Mouse (Mus musculus): Measurements from ENCODE around the gene Mrnip. TPM values are rescaled to one million over a fixed set of nuclear protein-coding genes. Genes with fewer than 3 reads are reported as not detected.
A peak's percentile ranks its signal among the peaks of the same experiment; 100 is the strongest.

Gene Mrnip
- total and polyA plus RNA-seq, 3 experiments: 1.6 to 3.0 (median 1.8) TPM

DNA sequence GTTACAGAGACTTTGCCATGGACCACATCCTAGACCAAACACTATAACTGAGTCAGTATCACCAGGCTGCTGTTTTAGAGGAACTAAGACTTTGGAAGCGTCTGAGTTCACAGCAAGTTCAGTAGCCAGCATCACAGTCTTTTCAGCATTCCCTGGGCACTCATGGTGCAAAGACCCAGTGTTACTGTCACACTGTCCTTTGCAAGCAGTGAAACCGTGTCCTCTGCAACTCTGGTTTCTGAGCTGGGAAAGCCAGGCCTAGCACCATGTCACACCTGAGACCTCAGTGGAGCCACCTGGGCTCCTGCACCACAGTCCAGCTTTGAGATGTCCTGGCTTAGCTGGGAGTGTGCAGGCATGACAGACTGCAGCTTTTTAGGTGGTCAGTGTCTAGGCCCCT, 24.7 kb downstream of the Mrnip start:
- no peak for DNase-seq
- H3K4me1 ChIP-seq (ENCODE audit: control insufficient read depth, insufficient read depth, low read length): no peaks in the 10 kb centered on the region
- no peak overlapping the region for H3K4me3 ChIP-seq
- no peaks in the 10 kb centered on the region for H3K79me2 ChIP-seq (replicated peaks; ENCODE audit: control insufficient read depth, insufficient read depth, low read length)
- intact Hi-C loops (cut with DNase I): no loop called here
- TF ChIP-seq EP300 (IDR thresholded peaks at IDR 0.05; ENCODE audit: insufficient read depth, low read depth, low read length) (no peak), POLR2A (IDR thresholded peaks at IDR 0.05; ENCODE audit: insufficient read depth, low read depth, low read length) (0 out of 2 replicates have a peak, but pooled peaks have one; percentile 31)
- H3K27ac ChIP-seq: no peak overlapping the region
- WGBS: 85% methylated on average over 2 of the region's 2 CpGs
- H3K27me3 ChIP-seq (ENCODE audit: control insufficient read depth, insufficient read depth, low read length): no peaks in the 10 kb centered on the region
- no peak overlapping the region for H3K9ac ChIP-seq (ENCODE audit: low read depth, low read length)
- H3K36me3 ChIP-seq (ENCODE audit: control insufficient read depth, insufficient read depth, low read length): no peaks in the 10 kb centered on the region; the same call in 1 of the 2 replicates

- intact Hi-C loops (cut with DNase I): no loop called here
- TF ChIP-seq CTCF (IDR thresholded peaks at IDR 0.05) (no peak), POLR2A (IDR thresholded peaks at IDR 0.05; ENCODE audit: insufficient read depth, low read depth, low read length) (no peak), EP300 (IDR thresholded peaks at IDR 0.05; ENCODE audit: insufficient read depth, low read depth, low read length) (no peak)
- H3K36me3 ChIP-seq (ENCODE audit: control insufficient read depth, insufficient read depth, low read length): peaks cover 10% of the 10 kb centered on the region
- no peaks in the 10 kb centered on the region for H3K27me3 ChIP-seq (ENCODE audit: control insufficient read depth, insufficient read depth, low read length)
- no peaks in the 10 kb centered on the region; the same call in 1 of the 2 replicates for H3K4me1 ChIP-seq (ENCODE audit: control insufficient read depth, insufficient read depth, low read length)
- H3K4me3 ChIP-seq: no peak overlapping the region
- 28% methylated on average over 8 of the region's 8 CpGs for WGBS
- no peak overlapping the region for H3K27ac ChIP-seq
- no peaks in the 10 kb centered on the region for H3K79me2 ChIP-seq (replicated peaks; ENCODE audit: control insufficient read depth, insufficient read depth, low read length)
- DNase-seq: no peak
- H3K9ac ChIP-seq (ENCODE audit: low read depth, low read length): no peak overlapping the region
These were observed 26.4 kb downstream of the Mrnip start for GRCm38 (mm10) chr11:50200613-50201012.

DNA sequence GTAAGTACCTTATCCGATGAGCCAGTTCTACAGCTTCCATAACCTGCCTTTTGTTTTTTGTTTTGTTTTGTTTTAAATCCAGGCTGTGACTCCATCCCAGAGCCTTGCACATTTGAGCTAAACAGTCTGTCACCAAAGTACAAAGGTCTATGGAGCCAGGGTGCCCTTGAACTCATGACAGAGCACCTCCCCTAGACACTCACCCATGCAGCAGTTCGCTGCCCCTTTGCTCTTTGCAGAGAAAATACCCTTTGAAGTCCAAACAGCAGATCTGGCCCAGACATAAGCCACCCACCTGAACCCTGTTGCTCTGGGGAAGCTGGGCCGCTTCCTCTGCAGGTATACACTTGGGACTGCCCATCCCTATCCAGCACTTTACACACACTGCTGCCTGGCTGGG, 27.3 kb downstream of the Mrnip start:
- intact Hi-C loops (cut with DNase I): no loop called here
- no peak overlapping the region for H3K27ac ChIP-seq
- no peak overlapping the region for H3K9ac ChIP-seq (ENCODE audit: low read depth, low read length)
- H3K36me3 ChIP-seq (ENCODE audit: control insufficient read depth, insufficient read depth, low read length): peaks cover 19% of the 10 kb centered on the region
- no peaks in the 10 kb centered on the region for H3K27me3 ChIP-seq (ENCODE audit: control insufficient read depth, insufficient read depth, low read length)
- DNase-seq: no peak
- H3K4me3 ChIP-seq: no peak overlapping the region
- WGBS: 94% methylated on average over 3 of the region's 3 CpGs
- H3K79me2 ChIP-seq (replicated peaks; ENCODE audit: control insufficient read depth, insufficient read depth, low read length): no peaks in the 10 kb centered on the region
- H3K4me1 ChIP-seq (ENCODE audit: control insufficient read depth, insufficient read depth, low read length): peaks cover 3% of the 10 kb centered on the region
- TF ChIP-seq CTCF (IDR thresholded peaks at IDR 0.05) (no peak), EP300 (IDR thresholded peaks at IDR 0.05; ENCODE audit: insufficient read depth, low read depth, low read length) (no peak), POLR2A (IDR thresholded peaks at IDR 0.05; ENCODE audit: insufficient read depth, low read depth, low read length) (no peak)

DNA sequence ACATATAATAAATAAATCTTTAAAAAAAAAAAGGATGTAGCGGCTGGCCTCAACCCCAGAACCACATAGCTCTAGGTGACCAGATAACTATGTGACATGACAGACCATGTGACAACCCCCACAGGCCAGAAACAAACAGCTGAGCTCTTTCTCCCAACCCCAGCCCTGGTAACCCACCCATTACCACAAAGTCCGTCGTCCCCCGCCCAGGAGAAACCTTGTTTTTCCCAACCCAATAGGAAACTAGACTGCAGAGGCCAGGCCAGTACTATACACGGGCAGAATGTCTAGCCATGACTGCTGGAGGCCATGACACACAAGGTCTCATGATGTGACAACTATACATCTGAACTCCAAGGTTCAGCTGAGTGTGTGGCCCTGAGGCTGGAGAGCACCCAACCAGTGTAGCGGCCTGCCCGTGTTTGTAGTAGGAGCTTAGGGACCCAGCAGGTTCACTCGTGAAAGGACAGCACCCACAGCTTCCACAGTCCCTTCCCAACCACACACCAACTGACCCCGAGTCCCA, 29.1 kb downstream of the Mrnip start:
- peaks cover 23% of the 10 kb centered on the region for H3K36me3 ChIP-seq (ENCODE audit: control insufficient read depth, insufficient read depth, low read length)
- DNase-seq: no peak

GRCm38 (mm10) chr11:50205434-50205833, 31.2 kb downstream of the Mrnip start:
- Histone ChIP-seq H3K4me1 (ENCODE audit: control insufficient read depth, insufficient read depth, low read length) (peaks cover 8% of the 10 kb centered on the region), H3K27ac (no peak overlapping the region), H3K79me2 (replicated peaks; ENCODE audit: control insufficient read depth, insufficient read depth, low read length) (no peaks in the 10 kb centered on the region), H3K36me3 (ENCODE audit: control insufficient read depth, insufficient read depth, low read length) (peaks cover 28% of the 10 kb centered on the region), H3K4me3 (no peak overlapping the region), H3K27me3 (ENCODE audit: control insufficient read depth, insufficient read depth, low read length) (no peaks in the 10 kb centered on the region), H3K9ac (ENCODE audit: low read depth, low read length) (no peak overlapping the region)
- TF ChIP-seq POLR2A (IDR thresholded peaks at IDR 0.05; ENCODE audit: insufficient read depth, low read depth, low read length) (no peak), CTCF (IDR thresholded peaks at IDR 0.05) (no peak), EP300 (IDR thresholded peaks at IDR 0.05; ENCODE audit: insufficient read depth, low read depth, low read length) (no peak)
- WGBS: 29% methylated on average over 3 of the region's 3 CpGs
- peak in 1 of 2 experiments; percentile 47 for DNase-seq
- intact Hi-C loops (cut with DNase I): no loop called here

More for the DNA sequence above, 29.1 kb downstream of the Mrnip start:
- TF ChIP-seq CTCF (IDR thresholded peaks at IDR 0.05) (no peak), EP300 (IDR thresholded peaks at IDR 0.05; ENCODE audit: insufficient read depth, low read depth, low read length) (no peak), POLR2A (IDR thresholded peaks at IDR 0.05; ENCODE audit: insufficient read depth, low read depth, low read length) (no peak)
- Histone ChIP-seq H3K27me3 (ENCODE audit: control insufficient read depth, insufficient read depth, low read length) (no peaks in the 10 kb centered on the region), H3K4me3 (no peak overlapping the region), H3K27ac (no peak overlapping the region), H3K79me2 (replicated peaks; ENCODE audit: control insufficient read depth, insufficient read depth, low read length) (no peaks in the 10 kb centered on the region), H3K4me1 (ENCODE audit: control insufficient read depth, insufficient read depth, low read length) (peaks cover 5% of the 10 kb centered on the region), H3K9ac (ENCODE audit: low read depth, low read length) (no peak overlapping the region)
- 87% methylated on average over 9 of the region's 9 CpGs for WGBS
- intact Hi-C loops (cut with DNase I): no loop called here

DNA sequence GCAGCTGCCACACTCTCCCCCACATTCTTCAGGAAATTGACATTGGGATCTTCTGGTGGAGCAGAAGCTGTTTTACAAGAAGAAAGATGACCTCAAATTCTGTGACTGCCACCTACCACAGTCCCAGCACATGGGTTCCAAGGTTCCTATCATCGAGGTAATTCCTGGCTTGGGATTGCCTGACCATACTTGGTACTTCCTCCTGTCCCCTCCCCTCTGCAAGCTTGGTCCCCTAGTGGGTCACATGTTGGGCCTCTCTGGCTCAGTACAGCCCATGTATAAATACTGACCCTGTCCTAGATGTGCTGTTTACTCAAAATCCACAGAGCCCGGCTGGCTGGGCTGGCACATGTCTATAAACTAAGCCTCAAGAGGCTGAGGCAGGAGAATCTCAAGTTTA, 31.8 kb downstream of the Mrnip start:
- Histone ChIP-seq H3K4me1 (ENCODE audit: control insufficient read depth, insufficient read depth, low read length) (peaks cover 8% of the 10 kb centered on the region), H3K4me3 (no peak overlapping the region), H3K79me2 (replicated peaks; ENCODE audit: control insufficient read depth, insufficient read depth, low read length) (no peaks in the 10 kb centered on the region), H3K9ac (ENCODE audit: low read depth, low read length) (no peak overlapping the region), H3K27ac (no peak overlapping the region), H3K27me3 (ENCODE audit: control insufficient read depth, insufficient read depth, low read length) (no peaks in the 10 kb centered on the region), H3K36me3 (ENCODE audit: control insufficient read depth, insufficient read depth, low read length) (peaks cover 28% of the 10 kb centered on the region)
- DNase-seq: no peak
- intact Hi-C loops (cut with DNase I): no loop called here
- no peak for TF ChIP-seq POLR2A (IDR thresholded peaks at IDR 0.05; ENCODE audit: insufficient read depth, low read depth, low read length)
- no peak for TF ChIP-seq EP300 (IDR thresholded peaks at IDR 0.05; ENCODE audit: insufficient read depth, low read depth, low read length)
- TF ChIP-seq CTCF (IDR thresholded peaks at IDR 0.05): no peak
- WGBS: 61% methylated on average over 2 of the region's 2 CpGs

Measured in heart, adult 2 months (tissue).